Mouse (Mus musculus) large intestine, adult 2 months (tissue): ENCODE measurements at regions not wholly inside any gene's neighbourhood (a gene's known extent, or its start where the extent isn't known, plus 50 kb on each side); places are given as distances from the start of the nearest gene placed in this dataset.
"Not testable (repeated sequence)": the region's sequence is repeated elsewhere in the genome, so short reads cannot be mapped to it uniquely, and the experiment has no call there.

ENCODE experiments used
- DNase-seq: peaks from one replicate; pipeline ENCODE4 v3.0.0-alpha.2; 2012; ENCODE audit warnings: low read depth, low spot score
- WGBS: fragments of 180-500 bp; shearing (Covaris S2); methylation state at CpG from one replicate; pipeline ENCODE4 v1.1.7; 2018; 5-methylcytosine and 5-hydroxymethylcytosine counted together

- WGBS: 75% methylated on average over 9 of the region's 9 CpGs
- DNase-seq: no peak
Observed at GRCm38 (mm10) chr8:8861331-8861940, 171.1 kb upstream of the Arglu1 start.

DNA sequence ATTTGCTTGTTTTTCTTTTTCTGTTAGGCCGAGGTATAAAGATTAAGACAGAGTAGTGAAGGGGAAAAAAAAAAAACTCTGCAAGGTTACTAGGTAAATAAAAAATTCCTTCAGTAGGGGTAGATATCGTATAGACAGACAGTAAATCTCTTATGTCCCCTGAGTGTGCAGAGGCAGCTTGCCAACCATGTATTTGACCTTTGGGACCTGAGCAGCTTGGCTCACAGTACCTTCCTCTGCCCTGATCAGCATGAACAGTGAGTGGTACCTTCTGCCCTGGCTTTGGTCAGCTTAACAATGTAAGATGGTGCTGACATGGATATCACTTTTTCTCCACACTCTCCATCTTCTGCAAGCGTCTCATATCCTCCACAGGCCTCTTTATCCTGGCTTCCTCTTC is 168.3 kb upstream of the Arglu1 start:
- 26% methylated on average over 3 of the region's 3 CpGs for WGBS
- DNase-seq: peak; percentile 11

DNA sequence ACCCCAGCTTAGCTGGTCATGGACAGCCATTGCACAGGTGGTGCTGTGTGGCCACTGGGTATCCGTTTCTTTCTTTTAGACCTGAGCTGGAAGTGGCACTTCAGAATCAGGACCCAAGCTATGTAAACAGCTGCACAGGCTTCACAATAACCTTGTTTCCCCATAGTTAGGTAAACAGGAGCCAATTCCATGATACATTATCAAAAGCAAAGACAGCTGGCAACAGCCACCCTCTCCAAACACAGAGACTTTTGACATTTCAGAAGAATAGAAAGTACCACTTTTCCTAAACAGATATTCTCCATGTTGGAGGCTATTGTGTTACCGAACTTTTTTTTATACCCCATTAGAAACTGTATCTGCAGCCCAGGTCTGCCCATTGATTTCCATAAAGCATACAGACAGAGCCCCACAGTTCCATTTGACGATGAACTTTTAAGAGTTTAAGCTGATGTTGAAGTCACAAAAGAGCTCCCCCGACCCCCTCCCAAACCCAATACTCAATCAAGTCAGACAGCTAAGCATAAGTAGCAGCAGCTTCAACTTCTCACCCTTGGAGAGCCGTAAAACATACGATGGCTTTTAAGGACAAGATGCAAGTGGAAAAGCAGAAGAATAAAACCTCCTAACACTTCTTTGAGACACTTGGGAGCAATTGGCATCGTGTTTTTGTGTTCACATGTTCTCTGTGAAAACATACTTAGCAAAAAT is 162.5 kb upstream of the Arglu1 start:
- 51% methylated on average over 7 of the region's 7 CpGs for WGBS
- DNase-seq: no peak

- peak; percentile 24 for DNase-seq
- WGBS: 25% methylated on average over 4 of the region's 4 CpGs
Observed at GRCm38 (mm10) chr8:8851271-8851670, 160.9 kb upstream of the Arglu1 start.

GRCm38 (mm10) chr8:8850766-8851165 is 160.4 kb upstream of the Arglu1 start:
- WGBS: 24% methylated on average over 8 of the region's 8 CpGs
- DNase-seq: no peak

DNA sequence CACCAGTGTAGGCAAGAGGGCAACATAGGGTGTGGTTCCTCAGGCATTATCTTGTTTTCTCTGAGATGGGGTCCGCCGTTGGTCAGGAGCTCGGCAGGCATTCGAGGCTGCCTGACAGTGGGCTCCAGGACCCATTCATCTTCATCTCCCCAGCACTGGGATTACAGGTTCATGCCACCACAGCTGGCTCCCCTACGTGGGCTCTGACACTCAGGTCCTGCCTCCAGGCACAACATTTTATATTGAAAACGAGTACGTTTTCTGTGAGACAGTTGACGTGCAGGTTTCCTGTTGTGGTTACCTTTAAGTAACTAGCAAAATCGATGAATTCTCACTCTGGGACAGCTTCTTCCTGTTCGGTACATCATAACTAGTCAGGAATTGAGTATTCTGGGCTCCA is 157.3 kb upstream of the Arglu1 start:
- DNase-seq: no peak
- 86% methylated on average over 10 of the region's 10 CpGs for WGBS

DNA sequence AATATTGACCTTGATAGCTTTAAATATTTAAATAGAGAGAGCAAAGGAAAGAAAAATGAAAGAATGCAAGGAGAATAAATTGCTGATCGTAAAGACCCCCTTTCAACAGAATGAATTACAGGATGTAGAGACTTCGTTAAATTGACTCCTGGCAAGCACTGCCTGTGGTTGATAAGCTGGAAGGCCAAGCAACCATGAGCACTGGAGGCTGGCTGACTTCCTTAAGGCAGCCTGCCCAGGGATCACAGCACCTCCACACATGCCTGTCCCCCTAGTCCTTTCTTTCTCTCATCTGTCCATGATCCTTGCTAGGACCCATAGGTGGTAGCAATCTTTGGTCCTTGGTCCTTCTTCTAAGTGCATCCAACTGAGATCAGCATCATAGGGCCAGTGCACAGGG is 152.0 kb upstream of the Arglu1 start:
- DNase-seq: no peak
- WGBS: 77% methylated on average over 2 of the region's 2 CpGs

DNA sequence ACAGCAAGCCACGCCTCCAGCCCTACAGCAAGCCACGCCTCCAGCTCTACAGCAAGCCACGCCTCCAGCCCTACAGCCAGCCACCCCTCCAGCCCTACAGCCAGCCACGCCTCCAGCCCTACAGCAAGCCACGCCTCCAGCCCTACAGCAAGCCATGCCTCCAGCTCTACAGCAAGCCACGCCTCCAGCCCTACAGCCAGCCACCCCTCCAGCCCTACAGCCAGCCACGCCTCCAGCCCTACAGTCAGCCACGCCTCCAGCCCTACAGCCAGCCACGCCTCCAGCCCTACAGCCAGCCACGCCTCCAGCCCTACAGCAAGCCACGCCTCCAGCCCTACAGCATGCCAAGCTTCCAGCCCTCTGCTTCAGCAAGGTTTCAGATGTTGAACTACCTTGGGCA is 145.8 kb upstream of the Arglu1 start:
- 71% methylated on average over 11 of the region's 11 CpGs for WGBS
- not testable (repeated sequence) for DNase-seq

- no peak for DNase-seq
- whole genome bisulfite sequencing: 72% methylated on average over 6 of the region's 6 CpGs
Observed at GRCm38 (mm10) chr8:8831306-8831705, 141.0 kb upstream of the Arglu1 start.

- DNase-seq: no peak
- 78% methylated on average over 14 of the region's 14 CpGs for WGBS
Observed at GRCm38 (mm10) chr8:8829230-8829629, 138.9 kb upstream of the Arglu1 start.

- DNase-seq: no peak
- 34% methylated on average over 7 of the region's 7 CpGs for WGBS
Observed at GRCm38 (mm10) chr8:8827555-8827954, 137.2 kb upstream of the Arglu1 start.

GRCm38 (mm10) chr8:8826801-8827200 is 136.5 kb upstream of the Arglu1 start:
- no peak for DNase-seq
- WGBS: 27% methylated on average over 9 of the region's 9 CpGs

DNA sequence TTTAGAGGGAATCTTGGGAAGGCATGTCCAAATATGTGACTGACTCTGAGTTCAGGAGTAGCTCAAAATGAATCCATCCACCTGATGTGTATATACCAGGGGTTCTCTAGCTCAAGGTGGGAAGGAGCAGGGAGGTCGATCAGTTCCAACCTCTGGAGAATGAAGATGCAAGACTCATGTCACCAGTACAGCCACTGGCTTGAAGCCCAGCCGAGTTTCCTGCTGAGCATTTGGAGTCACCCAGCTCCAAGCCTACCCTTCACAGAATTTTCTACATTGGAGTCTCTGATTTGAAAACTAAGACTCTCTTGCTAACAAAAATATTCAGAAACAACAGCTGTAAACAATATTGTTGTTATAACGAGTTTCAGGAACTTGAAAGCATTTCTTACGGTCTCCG is 134.6 kb upstream of the Arglu1 start:
- 78% methylated on average over 5 of the region's 5 CpGs for WGBS
- DNase-seq: no peak

DNA sequence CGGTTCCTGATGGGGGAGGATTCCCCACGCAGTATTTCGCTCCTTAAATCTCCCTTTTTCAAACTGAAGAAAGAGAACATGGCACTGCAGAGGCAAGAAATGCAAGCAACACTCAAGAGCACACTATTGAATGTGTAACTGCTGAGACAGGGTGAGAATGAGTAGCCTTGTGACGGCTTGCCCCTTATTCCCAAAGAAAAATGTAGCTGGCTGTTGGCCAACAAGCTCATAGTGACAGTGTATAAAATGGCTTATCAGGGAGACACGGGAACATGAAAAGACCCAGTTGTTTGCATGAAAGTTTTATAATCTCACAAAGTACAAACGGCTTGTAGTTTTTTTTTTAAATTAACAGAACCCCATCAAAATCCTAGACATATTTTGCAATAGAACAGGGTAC is 130.8 kb upstream of the Arglu1 start:
- WGBS: 20% methylated on average over 6 of the region's 6 CpGs
- DNase-seq: no peak

DNA sequence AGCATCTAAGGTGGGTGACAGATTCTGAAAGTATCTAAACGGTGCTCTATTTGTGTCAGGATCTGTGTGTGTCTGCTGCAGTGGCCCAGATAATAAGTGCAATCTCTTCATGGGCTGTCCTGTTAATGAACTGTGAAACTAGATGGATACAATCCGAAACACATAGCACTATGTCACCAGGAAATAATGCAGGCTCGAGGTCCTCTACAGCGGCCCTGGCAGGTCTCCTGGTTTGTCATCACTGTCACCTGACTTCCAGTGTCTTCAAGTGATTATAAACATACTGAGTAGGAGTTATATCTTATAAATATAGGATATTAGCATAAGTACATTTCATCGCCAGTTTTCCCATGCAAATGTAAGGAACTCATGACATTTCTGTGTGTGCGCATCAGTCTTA is 130.3 kb upstream of the Arglu1 start:
- DNase-seq: no peak
- 46% methylated on average over 6 of the region's 6 CpGs for WGBS

DNA sequence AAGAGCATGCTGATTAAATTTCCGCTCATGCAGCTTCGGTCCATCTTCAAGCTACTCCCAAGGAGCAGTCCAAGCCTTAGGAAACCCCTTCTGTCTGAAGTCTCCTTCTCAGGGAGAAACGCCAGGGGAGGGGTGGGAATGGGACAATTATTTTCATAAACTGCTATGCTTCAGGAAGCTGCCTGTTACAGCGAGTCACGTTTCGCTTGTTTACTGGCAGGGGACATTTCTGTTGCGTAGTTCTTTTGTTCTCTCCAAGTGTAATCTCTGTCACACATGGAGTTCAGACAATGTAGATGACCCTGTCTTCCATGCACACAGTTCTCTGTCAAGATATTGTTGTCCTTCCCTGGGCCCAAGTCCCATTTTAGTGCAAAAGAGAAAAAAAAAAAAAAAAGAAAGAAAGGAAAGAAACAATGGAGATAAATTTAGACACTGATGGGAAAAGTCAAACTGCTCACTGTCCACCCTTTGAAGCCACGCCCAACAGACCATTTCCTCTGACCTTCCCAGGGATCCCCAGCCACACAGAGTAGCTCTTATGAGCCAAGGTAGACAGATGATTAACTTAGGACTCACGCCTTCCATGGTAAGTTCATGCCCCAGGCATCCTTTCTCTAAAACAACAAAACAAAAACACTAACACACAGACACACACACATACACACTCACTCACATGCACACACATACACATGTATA is 129.1 kb upstream of the Arglu1 start:
- DNase-seq: no peak
- 84% methylated on average over 9 of the region's 9 CpGs for WGBS

GRCm38 (mm10) chr8:8812807-8813167 is 122.5 kb upstream of the Arglu1 start:
- WGBS: 94% methylated on average over 5 of the region's 5 CpGs
- DNase-seq: no peak

DNA sequence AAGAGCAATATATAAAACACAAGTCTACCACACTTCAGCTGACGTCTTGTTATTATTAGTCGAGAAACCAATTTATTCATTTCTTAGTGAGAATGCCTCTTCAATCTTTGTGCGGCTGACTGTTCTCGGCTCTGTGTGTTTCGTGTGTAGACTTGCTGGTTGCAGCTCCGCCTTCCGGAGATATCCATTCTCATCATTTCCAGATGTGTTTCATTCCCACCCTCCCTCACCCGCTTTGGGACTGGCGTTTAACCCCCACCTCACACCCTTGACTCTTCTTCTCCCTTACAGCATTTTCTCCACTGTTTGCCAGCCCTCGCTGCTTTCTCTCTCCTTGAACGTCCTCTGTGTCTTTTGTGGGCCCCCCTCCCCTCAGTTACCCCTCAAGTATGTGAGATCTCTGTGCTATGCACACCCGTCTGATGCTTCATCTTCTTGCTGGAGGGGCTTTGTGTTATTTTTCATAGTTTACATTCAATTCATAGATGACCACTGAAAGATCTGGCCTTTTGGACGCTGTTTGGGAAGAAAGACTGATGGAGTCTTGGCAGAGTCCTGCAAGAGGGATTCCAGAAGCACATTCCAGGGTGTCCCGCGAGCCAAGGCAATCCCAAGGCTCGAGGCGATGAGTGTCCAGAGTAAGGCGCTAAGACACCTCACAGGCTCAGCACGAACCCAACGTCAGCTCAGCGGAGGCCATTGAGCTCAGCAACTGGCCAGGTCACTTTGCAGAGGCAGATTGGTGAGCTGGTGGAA is 121.9 kb upstream of the Arglu1 start:
- WGBS: 77% methylated on average over 21 of the region's 21 CpGs
- DNase-seq: no peak

DNA sequence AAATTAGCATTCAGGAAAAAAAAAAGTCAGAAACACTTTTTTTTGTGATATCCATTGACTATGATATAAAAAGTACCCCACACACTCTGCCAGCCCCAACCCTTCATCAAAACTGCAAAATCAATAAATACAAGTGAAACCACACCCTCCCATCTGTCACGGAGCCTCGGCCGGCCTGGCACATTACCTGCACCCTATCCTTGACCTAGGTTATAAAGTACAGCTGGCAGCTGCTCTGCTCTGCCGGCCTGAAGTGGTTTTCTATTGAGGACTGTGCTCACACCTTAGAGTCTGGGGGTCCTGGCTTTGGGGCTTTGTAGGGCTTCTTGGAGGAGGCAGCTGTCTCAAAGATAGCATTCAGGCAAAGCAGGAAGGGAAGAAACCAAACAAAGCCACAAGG is 120.6 kb upstream of the Arglu1 start:
- DNase-seq: no peak
- 33% methylated on average over 4 of the region's 4 CpGs for WGBS

DNA sequence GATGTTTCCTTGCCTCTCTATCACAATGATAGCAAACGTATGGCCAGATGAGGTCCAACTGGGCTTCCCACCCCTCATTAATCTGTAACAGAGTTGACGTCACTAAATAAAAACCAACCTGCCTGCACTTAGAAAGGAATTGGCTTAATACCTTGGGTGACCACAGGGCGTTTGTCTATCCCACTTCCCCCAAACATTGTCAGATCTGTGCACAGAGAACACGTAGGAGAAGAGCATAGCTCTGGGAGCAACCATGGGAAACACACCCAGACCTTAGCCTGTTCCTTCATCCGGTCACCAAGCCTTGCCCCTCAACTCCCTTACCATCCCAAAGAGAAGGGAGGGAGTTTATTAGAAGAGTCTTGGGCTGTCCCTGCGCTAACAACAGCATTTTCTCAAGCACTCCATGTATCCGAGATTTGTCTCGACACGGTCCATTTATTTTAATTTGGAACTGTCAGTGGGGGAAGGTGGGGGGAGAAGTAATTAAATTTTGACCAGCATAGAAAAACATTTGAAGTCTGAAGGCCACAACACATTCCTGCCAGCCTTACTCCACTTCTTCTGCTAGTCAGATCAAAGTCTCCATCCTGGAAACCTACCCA is 119.6 kb upstream of the Arglu1 start:
- WGBS: 83% methylated on average over 9 of the region's 9 CpGs

More for the DNA sequence above, 119.6 kb upstream of the Arglu1 start:
- no peak for DNase-seq
